Mouse (Mus musculus): ENCODE measurements around the gene Hist1h2bl. TPM values are rescaled to one million over a fixed set of nuclear protein-coding genes. Genes with fewer than 3 reads are reported as not detected.
"Not testable (repeated sequence)": the region's sequence is repeated elsewhere in the genome, so short reads cannot be mapped to it uniquely, and the experiment has no call there.

Gene Hist1h2bl
- 1.2 TPM in 1 of 2 replicates, not detected in the other for polyA plus RNA-seq (2012; rRNA removed)

- TF ChIP-seq POLR2A (IDR thresholded peaks at IDR 0.05; ENCODE audit: extremely low read depth, insufficient read depth, low read length), result peak; percentile 97
- not testable (repeated sequence) for H3K4me1 ChIP-seq (ENCODE audit: control insufficient read depth, insufficient read depth, low read length)
- Histone ChIP-seq H3K4me3 (ENCODE audit: insufficient read depth, low read length) (peak within 1 kb of the TSS; percentile 33), H3K27ac (ENCODE audit: insufficient read depth, low read length) (peak within 1 kb of the TSS; percentile 97)
Observed at GRCm38 (mm10) chr13:21715864-21716539, at the start of gene Hist1h2bl, which contains the start of gene Hist1h2ai. Gene Hist1h2bl, minus strand, starts transcription at chr13:21716143. Gene Hist1h2ai, plus strand, starts transcription at chr13:21716422.

DNA sequence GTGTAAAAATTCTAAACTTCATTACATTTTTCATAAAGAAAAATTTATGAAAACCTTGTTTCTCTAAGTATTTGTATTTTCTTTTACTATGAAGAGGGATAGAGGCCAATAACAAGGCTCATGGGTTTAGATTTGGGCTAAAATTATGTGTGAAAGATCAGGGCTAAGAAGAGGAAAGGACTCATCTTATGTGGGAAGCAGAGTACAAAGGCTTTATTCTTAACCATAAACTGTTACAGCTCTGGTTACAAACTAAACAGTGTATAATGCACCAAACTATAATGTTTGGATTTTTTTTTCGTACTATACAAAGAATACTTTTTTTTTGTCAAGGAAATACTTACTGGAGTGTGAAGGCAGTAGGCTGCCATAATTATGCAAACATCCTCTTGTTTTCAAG is 39.8 kb upstream of the Hist1h2bl start:
- no peak overlapping the region for H3K4me3 ChIP-seq (ENCODE audit: insufficient read depth, low read length)
- H3K4me1 ChIP-seq (ENCODE audit: control insufficient read depth, insufficient read depth, low read length), result no peaks in the 10 kb centered on the region
- no peak overlapping the region for H3K27ac ChIP-seq (ENCODE audit: insufficient read depth, low read length)
- TF ChIP-seq CTCF (IDR thresholded peaks at IDR 0.05; ENCODE audit: extremely low read depth, insufficient read depth, low read length) (no peak), POLR2A (IDR thresholded peaks at IDR 0.05; ENCODE audit: extremely low read depth, insufficient read depth, low read length) (no peak)

DNA sequence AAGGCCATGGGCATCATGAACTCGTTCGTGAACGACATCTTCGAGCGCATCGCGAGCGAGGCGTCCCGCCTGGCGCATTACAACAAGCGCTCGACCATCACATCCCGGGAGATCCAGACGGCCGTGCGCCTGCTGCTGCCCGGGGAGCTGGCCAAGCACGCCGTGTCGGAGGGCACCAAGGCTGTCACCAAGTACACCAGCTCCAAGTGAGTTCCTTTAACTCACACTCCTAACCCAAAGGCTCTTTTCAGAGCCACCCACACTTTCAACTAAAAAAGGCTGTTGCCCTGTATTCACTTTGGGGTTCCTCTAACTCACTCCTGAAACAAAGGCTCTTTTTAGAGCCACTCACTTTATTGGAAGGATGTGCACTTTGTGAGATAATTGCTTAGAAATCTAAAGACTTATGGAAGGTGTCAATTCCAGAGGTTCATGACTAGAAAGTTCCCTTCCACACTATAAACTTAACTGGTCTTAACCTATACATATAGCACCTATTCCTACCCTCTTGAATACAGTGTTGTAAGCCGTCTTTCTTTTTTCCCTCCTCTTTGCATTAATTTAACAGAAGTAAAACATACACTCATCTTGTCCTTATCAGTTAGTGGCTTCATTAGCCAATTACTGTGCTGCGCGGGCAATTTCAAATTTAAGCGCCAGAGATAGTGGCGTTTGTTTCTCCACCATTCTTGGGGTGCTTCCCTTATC is 38.5 kb upstream of the Hist1h2bl start:
- not testable (repeated sequence) for H3K27ac ChIP-seq (ENCODE audit: insufficient read depth, low read length); H3K4me1 ChIP-seq (ENCODE audit: control insufficient read depth, insufficient read depth, low read length)
- H3K4me3 ChIP-seq (ENCODE audit: insufficient read depth, low read length), result peak overlapping the region; percentile 56; the same call in 1 of the 2 replicates

DNA sequence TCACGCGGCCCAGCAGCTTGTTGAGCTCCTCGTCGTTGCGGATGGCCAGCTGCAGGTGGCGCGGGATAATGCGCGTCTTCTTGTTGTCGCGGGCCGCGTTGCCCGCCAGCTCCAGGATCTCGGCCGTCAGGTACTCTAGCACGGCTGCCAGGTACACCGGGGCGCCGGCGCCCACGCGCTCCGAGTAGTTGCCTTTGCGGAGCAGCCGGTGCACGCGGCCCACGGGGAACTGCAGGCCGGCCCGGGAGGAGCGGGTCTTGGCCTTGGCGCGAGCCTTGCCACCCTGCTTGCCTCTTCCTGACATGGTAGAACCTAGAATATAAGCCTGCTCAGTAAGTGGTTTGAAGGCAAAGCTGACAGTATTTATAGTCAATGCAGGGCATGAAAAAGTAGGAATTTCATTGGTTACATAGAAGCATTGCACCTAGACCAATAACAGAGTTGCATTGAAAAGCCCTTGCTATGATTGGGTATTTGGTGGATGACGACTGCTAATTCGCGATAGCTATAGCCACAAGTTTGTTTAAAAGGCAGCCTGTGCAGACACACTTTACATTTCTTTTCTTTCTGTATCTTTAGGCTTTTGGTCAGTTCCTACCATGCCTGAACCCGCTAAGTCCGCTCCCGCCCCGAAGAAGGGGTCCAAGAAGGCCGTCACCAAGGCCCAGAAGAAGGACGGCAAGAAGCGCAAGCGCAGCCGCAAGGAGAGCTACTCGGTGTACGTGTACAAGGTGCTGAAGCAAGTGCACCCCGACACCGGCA is 37.8 kb upstream of the Hist1h2bl start, which contains the start of the genes Hist1h2ak and Hist1h2bn:
TSS of gene Hist1h2ak (minus strand) at position 304 of the 762 bp plus-strand sequence.
TSS of gene Hist1h2bn (plus strand) at position 600 of the 762 bp plus-strand sequence.
- peak; percentile 83 for TF ChIP-seq POLR2A (IDR thresholded peaks at IDR 0.05; ENCODE audit: extremely low read depth, insufficient read depth, low read length)
- peak within 1 kb of the TSS; percentile 88 for H3K27ac ChIP-seq (ENCODE audit: insufficient read depth, low read length)
- not testable (repeated sequence) for H3K4me1 ChIP-seq (ENCODE audit: control insufficient read depth, insufficient read depth, low read length)
- peak within 1 kb of the TSS; percentile 56 for H3K4me3 ChIP-seq (ENCODE audit: insufficient read depth, low read length)

DNA sequence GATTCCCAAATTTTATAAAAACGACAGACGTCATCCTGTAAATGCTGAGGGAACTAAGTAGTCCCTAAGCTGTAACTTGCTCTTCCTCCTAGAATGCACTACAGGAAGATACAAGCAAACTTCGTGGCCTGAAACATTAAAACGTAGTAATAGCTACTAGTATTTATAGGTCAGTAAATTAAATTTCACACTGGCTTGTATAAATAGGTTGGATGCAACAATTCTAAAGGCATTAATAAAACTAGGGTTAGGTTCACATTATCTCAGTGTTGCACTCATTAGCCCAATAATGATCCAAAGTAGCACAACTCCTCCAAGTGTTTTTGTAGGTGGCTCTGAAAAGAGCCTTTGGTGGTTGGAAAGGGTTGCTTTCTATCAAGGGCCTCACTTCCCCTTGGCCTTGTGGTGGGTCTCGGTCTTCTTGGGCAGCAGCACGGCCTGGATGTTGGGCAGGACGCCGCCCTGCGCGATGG is 37.1 kb upstream of the Hist1h2bl start:
- peak overlapping the region; percentile 56 for H3K4me3 ChIP-seq (ENCODE audit: insufficient read depth, low read length)
- peaks cover 2% of the 10 kb centered on the region; the same call in 1 of the 2 replicates for H3K4me1 ChIP-seq (ENCODE audit: control insufficient read depth, insufficient read depth, low read length)
- H3K27ac ChIP-seq (ENCODE audit: insufficient read depth, low read length), result peak overlapping the region; percentile 88
- TF ChIP-seq CTCF (IDR thresholded peaks at IDR 0.05; ENCODE audit: extremely low read depth, insufficient read depth, low read length), result no peak
- TF ChIP-seq POLR2A (IDR thresholded peaks at IDR 0.05; ENCODE audit: extremely low read depth, insufficient read depth, low read length), result no peak

- no peak overlapping the region for H3K27ac ChIP-seq (ENCODE audit: insufficient read depth, low read length)
- H3K4me1 ChIP-seq (ENCODE audit: control insufficient read depth, insufficient read depth, low read length), result peaks cover 2% of the 10 kb centered on the region; the same call in 1 of the 2 replicates
- no peak overlapping the region for H3K4me3 ChIP-seq (ENCODE audit: insufficient read depth, low read length)
- no peak for TF ChIP-seq CTCF (IDR thresholded peaks at IDR 0.05; ENCODE audit: extremely low read depth, insufficient read depth, low read length)
- TF ChIP-seq POLR2A (IDR thresholded peaks at IDR 0.05; ENCODE audit: extremely low read depth, insufficient read depth, low read length), result no peak
Observed at GRCm38 (mm10) chr13:21752356-21752755, 36.4 kb upstream of the Hist1h2bl start.

- TF ChIP-seq CTCF (IDR thresholded peaks at IDR 0.05; ENCODE audit: extremely low read depth, insufficient read depth, low read length), result no peak
- H3K27ac ChIP-seq (ENCODE audit: insufficient read depth, low read length), result no peak overlapping the region
Observed at GRCm38 (mm10) chr13:21751827-21752226, 35.9 kb upstream of the Hist1h2bl start.

GRCm38 (mm10) chr13:21751417-21751816 is 35.5 kb upstream of the Hist1h2bl start:
- Histone ChIP-seq H3K27ac (ENCODE audit: insufficient read depth, low read length) (no peak overlapping the region), H3K4me1 (ENCODE audit: control insufficient read depth, insufficient read depth, low read length) (peaks cover 2% of the 10 kb centered on the region; the same call in 1 of the 2 replicates), H3K4me3 (ENCODE audit: insufficient read depth, low read length) (no peak overlapping the region)
- TF ChIP-seq CTCF (IDR thresholded peaks at IDR 0.05; ENCODE audit: extremely low read depth, insufficient read depth, low read length) (no peak), POLR2A (IDR thresholded peaks at IDR 0.05; ENCODE audit: extremely low read depth, insufficient read depth, low read length) (no peak)

More at GRCm38 (mm10) chr13:21751827-21752226, 35.9 kb upstream of the Hist1h2bl start:
- no peak overlapping the region for H3K4me3 ChIP-seq (ENCODE audit: insufficient read depth, low read length)
- H3K4me1 ChIP-seq (ENCODE audit: control insufficient read depth, insufficient read depth, low read length), result peaks cover 2% of the 10 kb centered on the region; the same call in 1 of the 2 replicates

GRCm38 (mm10) chr13:21750159-21751017 is 34.4 kb upstream of the Hist1h2bl start, which contains the start of gene Hist1h4k:
Gene Hist1h4k, minus strand, starts transcription at chr13:21750505.
- peak; percentile 90 for TF ChIP-seq POLR2A (IDR thresholded peaks at IDR 0.05; ENCODE audit: extremely low read depth, insufficient read depth, low read length)

More at GRCm38 (mm10) chr13:21750159-21751017, 34.4 kb upstream of the Hist1h2bl start, which contains the start of gene Hist1h4k:
- H3K4me3 ChIP-seq (ENCODE audit: insufficient read depth, low read length), result peak within 1 kb of the TSS; percentile 58
- not testable (repeated sequence) for H3K4me1 ChIP-seq (ENCODE audit: control insufficient read depth, insufficient read depth, low read length); H3K27ac ChIP-seq (ENCODE audit: insufficient read depth, low read length)

Data from cortical plate, adult 2 months (tissue).